Mouse (Mus musculus) lung, postnatal 0 days (tissue): ENCODE measurements at regions not wholly inside any gene's neighbourhood (a gene's known extent, or its start where the extent isn't known, plus 50 kb on each side); places are given as distances from the start of the nearest gene placed in this dataset.

Experiments used
- CTCF ChIP-seq: IDR thresholded peaks from 2 replicates; pipeline ENCODE4 v1.5.1; 2016; ENCODE audit warnings: antibody characterized with exemption, mild to moderate bottlenecking
- EP300 ChIP-seq: IDR thresholded peaks from 2 replicates; pipeline ENCODE4 v1.6.1; 2016; ENCODE audit warnings: antibody characterized with exemption, mild to moderate bottlenecking, control low read depth

DNA sequence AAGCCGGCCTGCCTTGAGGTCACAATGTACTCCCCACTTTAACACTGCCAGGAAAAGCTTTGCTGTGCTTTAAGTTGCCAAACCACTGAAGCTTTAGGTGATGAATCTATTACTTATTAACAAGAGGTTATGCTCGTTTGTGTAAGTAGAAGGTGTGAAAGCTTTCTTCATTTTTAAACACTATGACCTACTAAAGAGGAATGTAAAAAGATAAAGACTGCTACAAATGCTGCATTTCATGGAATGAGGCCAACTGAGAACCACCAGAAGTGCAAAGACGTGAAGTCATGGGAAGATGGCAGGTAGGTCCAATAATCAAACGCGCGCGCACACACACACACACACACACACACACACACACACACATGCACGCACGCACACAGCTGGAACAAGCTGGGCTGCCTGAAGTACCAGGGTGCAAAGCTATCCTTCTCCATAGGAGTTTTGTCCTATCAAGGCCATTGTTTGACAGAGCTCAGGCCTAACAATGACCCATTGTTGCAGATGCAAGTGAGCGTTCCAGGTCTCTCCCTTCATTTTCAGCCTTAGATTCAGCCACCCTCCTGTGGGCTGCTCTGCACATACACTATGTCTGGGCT lies 85.3 kb upstream of the Gm37988 start:
- TF ChIP-seq CTCF (no peak), EP300 (no peak)
